8 mouse cellular contexts compared by ENCODE assay signal in genomic region chr9:114982689-114983360, GRCm38 (mm10). TPM values are rescaled to one million over a fixed set of nuclear protein-coding genes. Genes with fewer than 3 reads are reported as not detected.
A peak's percentile ranks its signal among the peaks of the same experiment; 100 is the strongest.
DNase-seq lines count a peak whose midpoint lies in the region; ATAC-seq and TF ChIP-seq lines count a peak whose summit lies in the region.

TSS of gene Rps27rt (minus strand) at chr9:114982739.

- 0 out of 2 replicates have a peak, but pooled peaks cover 3% of the 10 kb centered on the region for H3K9me3 ChIP-seq in kidney, embryonic 14.5 days (ENCODE audit: control insufficient read depth, low read length)
- H3K9me3 ChIP-seq in forebrain, embryonic 13.5 days (replicated peaks): no peaks in the 10 kb centered on the region
- 0 out of 2 replicates have a peak, but pooled peaks cover 2% of the 10 kb centered on the region for H3K9me3 ChIP-seq in hindbrain, embryonic 10.5 days
- H3K9me3 ChIP-seq in liver, embryonic 13.5 days (replicated peaks): peaks cover 2% of the 10 kb centered on the region; the same call in 1 of the 2 replicates

- TF ChIP-seq CTCF in Patski (IDR thresholded peaks at IDR 0.05): no peak

- in situ Hi-C loops in Patski (cut with MboI; ENCODE audit: low pct_unique_long_range_greater_than_20kb): no loop called here

- no peak within 1 kb of the TSS for H3K4me3 ChIP-seq in kidney, embryonic 14.5 days (ENCODE audit: low read length)
- no peak within 1 kb of the TSS for H3K4me3 ChIP-seq in forebrain, embryonic 13.5 days
- no peak within 1 kb of the TSS for H3K4me3 ChIP-seq in hindbrain, embryonic 10.5 days
- H3K4me3 ChIP-seq in liver, embryonic 13.5 days (replicated peaks): no peak within 1 kb of the TSS

- no peaks in the 10 kb centered on the region for H3K36me3 ChIP-seq in kidney, embryonic 14.5 days (ENCODE audit: control insufficient read depth, insufficient read depth, low read length)
- no peaks in the 10 kb centered on the region for H3K36me3 ChIP-seq in forebrain, embryonic 13.5 days (ENCODE audit: poor library complexity, severe bottlenecking)
- H3K36me3 ChIP-seq in hindbrain, embryonic 10.5 days: no peaks in the 10 kb centered on the region
- no peaks in the 10 kb centered on the region for H3K36me3 ChIP-seq in liver, embryonic 13.5 days

- peaks cover 3% of the 10 kb centered on the region; the same call in 1 of the 2 replicates for H3K27me3 ChIP-seq in kidney, embryonic 14.5 days (ENCODE audit: control insufficient read depth, insufficient read depth, low read length)
- no peaks in the 10 kb centered on the region for H3K27me3 ChIP-seq in Patski
- H3K27me3 ChIP-seq in forebrain, embryonic 13.5 days: peaks cover 15% of the 10 kb centered on the region
- peaks cover 24% of the 10 kb centered on the region for H3K27me3 ChIP-seq in hindbrain, embryonic 10.5 days (ENCODE audit: insufficient read depth, poor library complexity, severe bottlenecking)
- H3K27me3 ChIP-seq in liver, embryonic 13.5 days: peaks cover 32% of the 10 kb centered on the region

- POLR2A ChIA-PET in Patski (lab: Charles Lee): no interaction called here

- no peak for ATAC-seq in kidney, embryonic 14.5 days (ENCODE audit: low FRiP score, low TSS enrichment)
- no peak for ATAC-seq in Patski
- no peak for ATAC-seq in forebrain, embryonic 13.5 days
- no peak for ATAC-seq in liver, embryonic 13.5 days (ENCODE audit: low read depth)

- CTCF ChIA-PET in Patski (lab: Charles Lee): no interaction called here

- H3K4me2 ChIP-seq in kidney, embryonic 14.5 days (replicated peaks; ENCODE audit: low read depth, low read length): no peak within 1 kb of the TSS
- H3K4me2 ChIP-seq in forebrain, embryonic 13.5 days: no peak within 1 kb of the TSS
- H3K4me2 ChIP-seq in liver, embryonic 13.5 days: no peak within 1 kb of the TSS

- H3K27ac ChIP-seq in kidney, embryonic 14.5 days (ENCODE audit: low read depth, low read length): no peak within 1 kb of the TSS
- H3K27ac ChIP-seq in forebrain, embryonic 13.5 days: no peak within 1 kb of the TSS
- no peak within 1 kb of the TSS for H3K27ac ChIP-seq in hindbrain, embryonic 10.5 days
- H3K27ac ChIP-seq in liver, embryonic 13.5 days: no peak within 1 kb of the TSS

- 95% methylated on average over 16 of the region's 16 CpGs for WGBS in kidney, embryonic 14.5 days
- WGBS in forebrain, embryonic 13.5 days: 92% methylated on average over 16 of the region's 16 CpGs
- 93% methylated on average over 16 of the region's 16 CpGs for WGBS in hindbrain, embryonic 10.5 days
- 77% methylated on average over 16 of the region's 16 CpGs for WGBS in liver, embryonic 13.5 days (ENCODE audit: insufficient replicate concordance)

- H3K9ac ChIP-seq in kidney, embryonic 14.5 days (ENCODE audit: low read depth, low read length): no peak within 1 kb of the TSS
- no peak within 1 kb of the TSS for H3K9ac ChIP-seq in forebrain, embryonic 13.5 days
- no peak within 1 kb of the TSS for H3K9ac ChIP-seq in liver, embryonic 13.5 days

- DNase-seq in kidney, postnatal 14 days: no peak
- DNase-seq in Patski (ENCODE audit: low read depth, low spot score): no peak
- DNase-seq in hindbrain, embryonic 10.5 days (ENCODE audit: low spot score): no peak
- no peak for DNase-seq in liver, embryonic 13.5 days
- peak; percentile 64 for DNase-seq in telencephalon, adult 2 months (ENCODE audit: low read depth, low spot score)
- no peak for DNase-seq in spleen, adult 18-20 months

- peaks cover 9% of the 10 kb centered on the region; the same call in 1 of the 2 replicates for H3K4me1 ChIP-seq in kidney, embryonic 14.5 days (ENCODE audit: control insufficient read depth, insufficient read depth, low read length)
- peaks cover 14% of the 10 kb centered on the region for H3K4me1 ChIP-seq in forebrain, embryonic 13.5 days
- peaks cover 18% of the 10 kb centered on the region for H3K4me1 ChIP-seq in hindbrain, embryonic 10.5 days (replicated peaks)
- H3K4me1 ChIP-seq in liver, embryonic 13.5 days (replicated peaks): peaks cover 3% of the 10 kb centered on the region

RNA-seq across cellular contexts. Expression of gene Rps27rt, which starts in this region (rescaled TPM):
- 479 and 639 TPM in 2 replicates for polyA plus RNA-seq in kidney, embryonic 14.5 days (2014; fragmentation: Nextera tagmentation; extraction: Ambion mirVana)
- 167 TPM for polyA plus RNA-seq in Patski (2021)
- polyA plus RNA-seq in forebrain, embryonic 13.5 days (2015; fragmentation: Nextera tagmentation; extraction: Ambion mirVana): 296 and 413 TPM in 2 replicates
- 272 TPM in 2 replicates for polyA plus RNA-seq in hindbrain, embryonic 10.5 days (2016; fragmentation: Nextera tagmentation; extraction: Ambion mirVana)
- polyA plus RNA-seq in liver, embryonic 13.5 days (2015; fragmentation: Nextera tagmentation; extraction: Ambion mirVana): 242 and 274 TPM in 2 replicates
